Mouse (Mus musculus): ENCODE measurements around the gene Pkib.

Gene Pkib

GRCm38 (mm10) chr10:57631896-57632867 is at the start of gene Pkib:
Pkib (plus strand) TSS chr10:57631981.
- DNase-seq (ENCODE audit: low spot score in 2 of 2), result peak; percentile 28 to 42

GRCm38 (mm10) chr10:57583927-57584326 is 47.9 kb upstream of the Pkib start:
- no peak for DNase-seq (ENCODE audit: low spot score in 2 of 2)

GRCm38 (mm10) chr10:57594266-57594665 is 37.5 kb upstream of the Pkib start:
- DNase-seq (ENCODE audit: low spot score in 2 of 2), result no peak

GRCm38 (mm10) chr10:57597172-57597571 is 34.6 kb upstream of the Pkib start:
- no peak for DNase-seq (ENCODE audit: low spot score in 2 of 2)

- no peak for DNase-seq (ENCODE audit: low spot score in 2 of 2)
These were observed 28.8 kb upstream of the Pkib start for GRCm38 (mm10) chr10:57602951-57603350.

- DNase-seq (ENCODE audit: low spot score in 2 of 2), result no peak
These were observed 8.5 kb upstream of the Pkib start for GRCm38 (mm10) chr10:57623311-57623710.

GRCm38 (mm10) chr10:57627773-57628172 is 4.0 kb upstream of the Pkib start:
- no peak for DNase-seq (ENCODE audit: low spot score in 2 of 2)

GRCm38 (mm10) chr10:57630557-57630956 is 1.2 kb upstream of the Pkib start:
- no peak for DNase-seq (ENCODE audit: low spot score in 2 of 2)

GRCm38 (mm10) chr10:57632868-57633240 is 1.1 kb downstream of the Pkib start:
- no peak for DNase-seq (ENCODE audit: low spot score in 2 of 2)

GRCm38 (mm10) chr10:57636970-57637369 is 5.2 kb downstream of the Pkib start:
- no peak for DNase-seq (ENCODE audit: low spot score in 2 of 2)

- DNase-seq (ENCODE audit: low spot score in 2 of 2), result no peak
These were observed 6.5 kb downstream of the Pkib start for GRCm38 (mm10) chr10:57638250-57638649.

- no peak for DNase-seq (ENCODE audit: low spot score in 2 of 2)
These were observed 7.8 kb downstream of the Pkib start for GRCm38 (mm10) chr10:57639540-57639939.

GRCm38 (mm10) chr10:57653297-57653696 is 21.5 kb downstream of the Pkib start:
- no peak for DNase-seq (ENCODE audit: low spot score in 2 of 2)

GRCm38 (mm10) chr10:57660505-57660904 is 28.7 kb downstream of the Pkib start:
- no peak for DNase-seq (ENCODE audit: low spot score in 2 of 2)

GRCm38 (mm10) chr10:57663758-57664157 is 32.0 kb downstream of the Pkib start:
- no peak for DNase-seq (ENCODE audit: low spot score in 2 of 2)

GRCm38 (mm10) chr10:57664253-57664652 is 32.5 kb downstream of the Pkib start:
- DNase-seq (ENCODE audit: low spot score in 2 of 2), result no peak

GRCm38 (mm10) chr10:57675740-57676139 is 44.0 kb downstream of the Pkib start:
- no peak for DNase-seq (ENCODE audit: low spot score in 2 of 2)

- DNase-seq (ENCODE audit: low spot score in 2 of 2), result no peak
These were observed 56.2 kb downstream of the Pkib start for GRCm38 (mm10) chr10:57687999-57688398.

- DNase-seq (ENCODE audit: low spot score in 2 of 2), result no peak
These were observed 58.4 kb downstream of the Pkib start for GRCm38 (mm10) chr10:57690161-57690560.

GRCm38 (mm10) chr10:57702246-57702645 is 70.5 kb downstream of the Pkib start:
- no peak for DNase-seq (ENCODE audit: low spot score in 2 of 2)

GRCm38 (mm10) chr10:57721035-57721434 is 89.3 kb downstream of the Pkib start:
- no peak for DNase-seq (ENCODE audit: low spot score in 2 of 2)

- no peak for DNase-seq (ENCODE audit: low spot score in 2 of 2)
These were observed 90.6 kb downstream of the Pkib start for GRCm38 (mm10) chr10:57722363-57722762.

GRCm38 (mm10) chr10:57727666-57728065 is 95.9 kb downstream of the Pkib start:
- no peak for DNase-seq (ENCODE audit: low spot score in 2 of 2)
